In genomic region chr9:57997511-57998031, GRCm38 (mm10) we compare ENCODE assay signal across 8 mouse cellular contexts. TPM values are rescaled to one million over a fixed set of nuclear protein-coding genes. Genes with fewer than 3 reads are reported as not detected.
A peak's percentile ranks its signal among the peaks of the same experiment; 100 is the strongest.
DNase-seq lines count a peak whose midpoint lies in the region; ATAC-seq and TF ChIP-seq lines count a peak whose summit lies in the region.

No protein-coding gene starts in this region.

- peak overlapping the region; percentile 42 for H3K4me2 ChIP-seq in limb, embryonic 12.5 days

- WGBS in limb, embryonic 12.5 days = 21% methylated on average over 13 of the region's 13 CpGs

- no peak overlapping the region for H3K27ac ChIP-seq in limb, embryonic 12.5 days
- no peak overlapping the region for H3K27ac ChIP-seq in testis, adult 2 months (ENCODE audit: control insufficient read depth, insufficient read depth, low read depth, low read length)

- no peaks in the 10 kb centered on the region for H3K9me3 ChIP-seq in limb, embryonic 12.5 days

- H3K36me3 ChIP-seq in limb, embryonic 12.5 days = no peaks in the 10 kb centered on the region
- H3K36me3 ChIP-seq in testis, adult 2 months (ENCODE audit: control insufficient read depth, insufficient read depth, low read length) = no peaks in the 10 kb centered on the region

- peak overlapping the region; percentile 9; the same call in 1 of the 2 replicates for H3K4me3 ChIP-seq in limb, embryonic 12.5 days (replicated peaks)
- peak overlapping the region; percentile 27 for H3K4me3 ChIP-seq in testis, adult 2 months (ENCODE audit: control insufficient read depth, low read depth, low read length)

- H3K4me1 ChIP-seq in limb, embryonic 12.5 days (replicated peaks) = peaks cover 32% of the 10 kb centered on the region
- H3K4me1 ChIP-seq in testis, adult 2 months (ENCODE audit: control insufficient read depth, insufficient read depth, low read length) = peaks cover 4% of the 10 kb centered on the region

- peak; percentile 89 for DNase-seq in heart, adult 11 months
- DNase-seq in heart, postnatal 4 days = no peak
- DNase-seq in right cerebral cortex, postnatal 4 days = peak; percentile 33
- DNase-seq in right cerebral cortex, postnatal 25 days = no peak
- no peak for DNase-seq in layer of hippocampus, adult 9-10 months (ENCODE audit: low spot score)
- no peak for DNase-seq in spleen, adult 18-20 months

- peaks cover 42% of the 10 kb centered on the region for H3K27me3 ChIP-seq in limb, embryonic 12.5 days
- H3K27me3 ChIP-seq in testis, adult 2 months (ENCODE audit: control insufficient read depth, insufficient read depth, low read length) = no peaks in the 10 kb centered on the region

- ATAC-seq in limb, embryonic 12.5 days (ENCODE audit: insufficient number of reproducible peaks, insufficient read depth, low FRiP score, low TSS enrichment, low read depth) = peak; percentile 6; the same call in 1 of the 2 replicates

- H3K9ac ChIP-seq in limb, embryonic 12.5 days (replicated peaks) = no peak overlapping the region; the same call in 1 of the 2 replicates

- TF ChIP-seq POLR2A in testis, adult 2 months (IDR thresholded peaks at IDR 0.05; ENCODE audit: control insufficient read depth, low read depth, low read length) = no peak

- TF ChIP-seq CTCF in testis, adult 2 months (IDR thresholded peaks at IDR 0.05; ENCODE audit: control insufficient read depth, insufficient read depth, insufficient replicate concordance, low read depth, low read length) = no peak

RNA-seq across cellular contexts. Expression of gene Cyp11a1, which starts 8.6 kb away (rescaled TPM):
- total RNA-seq in heart, postnatal 4 days (2021) = under 1 TPM; 0.45 to 0.69 TPM
- polyA plus RNA-seq in limb, embryonic 12.5 days (2016; fragmentation: Nextera tagmentation; extraction: Ambion mirVana) = 0.16 and 0.24 TPM in 2 replicates
- 90.1 and 93.4 TPM in 2 replicates for polyA plus RNA-seq in testis, adult 2 months (2012; rRNA removed)

RNA-seq across cellular contexts. Expression of gene Sema7a, which starts 57.7 kb away (rescaled TPM):
- total RNA-seq in heart, postnatal 4 days (2021) = 10 to 100 TPM; 26.0 to 30.1 TPM
- polyA plus RNA-seq in limb, embryonic 12.5 days (2016; fragmentation: Nextera tagmentation; extraction: Ambion mirVana) = 0.18 and 0.99 TPM in 2 replicates
- polyA plus RNA-seq in testis, adult 2 months (2012; rRNA removed) = 23.7 and 27.9 TPM in 2 replicates

Comparison
In these comparisons a context has a peak if more than half of its experiments do, and no peak if none do; other contexts are left out.
1. DNase-seq: peak in heart, adult 11 months (single experiment) and right cerebral cortex, postnatal 4 days (single experiment); none in heart, postnatal 4 days (single experiment), right cerebral cortex, postnatal 25 days (single experiment), layer of hippocampus, adult 9-10 months (single experiment) and spleen, adult 18-20 months (0 of 2).
2. RNA of gene Cyp11a1, which starts 8.6 kb away (polyA plus RNA-seq): 90.1 to 93.4 TPM in testis, adult 2 months; 0.16 to 0.24 TPM in limb, embryonic 12.5 days; every median in the first group is over 10 times any median in the second.
3. RNA of gene Sema7a, which starts 57.7 kb away (polyA plus RNA-seq): 23.7 to 27.9 TPM in testis, adult 2 months; 0.18 to 0.99 TPM in limb, embryonic 12.5 days; every median in the first group is over 10 times any median in the second.